Mouse (Mus musculus) cerebellum, adult 2 months (tissue): ENCODE results near the gene Prelid1.

Experiments used
- CTCF ChIP-seq: fragments of 200-500 bp; IDR thresholded peaks from 2 replicates; pipeline ENCODE4 v1.5.1; 2011; ENCODE audit warnings: low read depth, mild to moderate bottlenecking, control low read depth, low read length, moderate library complexity, borderline replicate concordance; ENCODE audit not compliant: insufficient read depth
- POLR2A ChIP-seq: fragments of 200-500 bp; IDR thresholded peaks from 2 replicates; pipeline ENCODE4 v1.6.1; 2011; ENCODE audit warnings: low read length, control low read depth, borderline replicate concordance; ENCODE audit not compliant: insufficient read depth

- TF ChIP-seq POLR2A (no peak), CTCF (no peak)
These were observed 7.2 kb upstream of the Prelid1 start for GRCm38 (mm10) chr13:55313051-55313450.
